Mouse (Mus musculus) heart, adult 2 months (tissue): ENCODE measurements at regions not wholly inside any gene's neighbourhood (a gene's known extent, or its start where the extent isn't known, plus 50 kb on each side); places are given as distances from the start of the nearest gene placed in this dataset.

Experiments
- DNase-seq, 2 experiments: peaks; one replicate each; pipeline ENCODE4 v3.0.0; 2021
- H3K27ac ChIP-seq: fragments of 200-600 bp; 2 replicates; pipeline ENCODE4 v1.8.1; 2022
- H3K27me3 ChIP-seq: fragments of 200-500 bp; 2 replicates; pipeline ENCODE4 v1.6.1; 2012; ENCODE audit warnings: mild to moderate bottlenecking, low read length, inconsistent platforms, mixed read lengths; ENCODE audit not compliant: control insufficient read depth, insufficient read depth
- H3K36me3 ChIP-seq: fragments of 200-500 bp; 2 replicates; pipeline ENCODE4 v1.6.1; 2012; ENCODE audit warnings: low read length, inconsistent platforms; ENCODE audit not compliant: control insufficient read depth, insufficient read depth
- H3K4me1 ChIP-seq: fragments of 200-500 bp; 2 replicates; pipeline ENCODE4 v1.6.1; 2011; ENCODE audit warnings: low read length; ENCODE audit not compliant: control insufficient read depth, insufficient read depth
- H3K4me3 ChIP-seq: fragments of 200-600 bp; 2 replicates; pipeline ENCODE4 v1.8.1; 2022
- H3K79me2 ChIP-seq: fragments of 200-500 bp; replicated peaks from 2 replicates; pipeline ENCODE4 v1.6.1; 2012; ENCODE audit warnings: mild to moderate bottlenecking, inconsistent platforms, low read length, moderate library complexity, mixed read lengths; ENCODE audit not compliant: control insufficient read depth, insufficient read depth
- H3K9ac ChIP-seq: fragments of 200-500 bp; 2 replicates; pipeline ENCODE4 v1.6.1; 2012; ENCODE audit warnings: low read depth, mild to moderate bottlenecking, control low read depth, inconsistent platforms, low read length, mixed read lengths
- CTCF ChIP-seq: fragments of 200-600 bp; IDR thresholded peaks from 2 replicates; pipeline ENCODE4 v1.8.1; 2022; ENCODE audit warnings: antibody characterized with exemption, mild to moderate bottlenecking, moderate library complexity
- EP300 ChIP-seq: fragments of 200-500 bp; IDR thresholded peaks from 2 replicates; pipeline ENCODE4 v1.6.1; 2011; ENCODE audit warnings: low read depth, low read length, control low read depth; ENCODE audit not compliant: insufficient read depth
- POLR2A ChIP-seq: fragments of 200-500 bp; IDR thresholded peaks from 2 replicates; pipeline ENCODE4 v1.6.1; 2011; ENCODE audit warnings: mild to moderate bottlenecking, low read depth, low read length, control low read depth; ENCODE audit not compliant: insufficient read depth
- WGBS: fragments of 180-500 bp; shearing (Covaris S2); methylation state at CpG from one replicate; pipeline ENCODE4 v1.1.7; 2018; 5-methylcytosine and 5-hydroxymethylcytosine counted together
- intact Hi-C: fragments of 180-260 bp; cut with DNase I; formaldehyde crosslinking; loops from one replicate; pipeline ENCODE4 v1.15.1; 2025

DNA sequence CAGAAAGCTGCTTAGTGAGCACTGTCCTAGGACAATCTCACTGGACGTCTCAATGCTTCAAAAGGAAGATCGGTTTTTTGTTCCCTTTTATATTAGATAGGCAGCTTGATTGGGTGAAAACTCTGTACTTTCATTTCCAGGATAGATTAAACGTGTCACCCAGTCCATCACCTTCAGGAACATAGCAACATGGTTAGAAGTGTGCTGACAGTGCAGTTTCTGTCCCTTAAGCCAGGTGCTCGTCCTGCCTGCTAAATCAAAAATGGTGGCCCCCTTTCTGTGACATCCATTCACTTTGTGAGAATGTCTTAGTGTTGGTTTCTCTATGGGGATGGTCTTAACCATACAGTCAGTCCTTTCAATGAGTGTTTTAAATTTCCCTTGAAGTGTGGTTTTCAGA lies 160.9 kb upstream of the Sh3bp4 start:
- 81% methylated on average over 4 of the region's 4 CpGs for WGBS
- Histone ChIP-seq H3K9ac (no peak overlapping the region), H3K27me3 (no peaks in the 10 kb centered on the region), H3K79me2 (no peaks in the 10 kb centered on the region), H3K4me1 (peaks cover 1% of the 10 kb centered on the region; the same call in 1 of the 2 replicates), H3K27ac (no peak overlapping the region), H3K36me3 (no peaks in the 10 kb centered on the region), H3K4me3 (no peak overlapping the region)
- no peak for TF ChIP-seq EP300
- TF ChIP-seq CTCF: no peak
- TF ChIP-seq POLR2A: no peak
- DNase-seq: no peak
- intact Hi-C loops: no loop called here

DNA sequence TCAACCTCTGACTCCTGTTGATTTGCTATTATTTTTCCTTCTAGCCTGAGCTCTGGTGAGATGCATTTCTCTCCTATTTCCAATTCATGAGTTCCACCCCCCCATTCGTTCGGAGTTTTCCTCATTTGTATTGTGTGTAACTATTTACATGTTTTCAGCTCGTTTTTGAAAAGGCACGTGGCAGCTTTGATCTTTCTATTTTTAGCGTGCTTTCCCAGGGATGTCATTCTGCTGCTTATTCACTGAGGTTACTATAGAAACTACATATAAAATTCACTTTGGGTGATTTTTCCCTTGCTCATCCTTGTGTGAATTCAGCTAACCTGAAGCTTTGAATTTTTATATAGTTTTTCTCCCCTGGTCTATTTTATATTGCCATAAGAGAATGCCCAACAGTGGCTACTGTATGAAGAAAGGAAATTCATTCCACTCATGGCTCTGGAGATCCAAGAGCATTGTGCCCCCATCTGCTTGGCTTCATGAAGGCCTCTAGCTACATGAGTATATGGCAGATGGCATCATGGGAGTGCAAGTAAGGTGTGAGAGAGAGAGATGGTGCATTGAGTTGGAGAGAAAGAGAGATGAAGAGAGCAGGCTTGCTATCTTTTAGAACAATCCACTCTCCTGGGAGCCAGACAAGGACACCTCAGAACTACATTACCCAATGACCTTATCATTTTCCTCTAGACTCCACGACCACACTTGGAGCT lies 160.2 kb upstream of the Sh3bp4 start:
- Histone ChIP-seq H3K27me3 (no peaks in the 10 kb centered on the region), H3K27ac (no peak overlapping the region), H3K4me1 (peaks cover 1% of the 10 kb centered on the region; the same call in 1 of the 2 replicates), H3K4me3 (no peak overlapping the region), H3K79me2 (no peaks in the 10 kb centered on the region), H3K9ac (no peak overlapping the region), H3K36me3 (no peaks in the 10 kb centered on the region)
- intact Hi-C loops: no loop called here
- TF ChIP-seq POLR2A: no peak
- TF ChIP-seq EP300: no peak
- TF ChIP-seq CTCF: no peak
- DNase-seq: no peak
- WGBS: 61% methylated on average over 6 of the region's 6 CpGs

GRCm38 (mm10) chr1:88911724-88912123 lies 158.5 kb upstream of the Sh3bp4 start:
- H3K27ac ChIP-seq: no peak overlapping the region
- no peak overlapping the region for H3K4me3 ChIP-seq
- H3K9ac ChIP-seq: no peak overlapping the region
- H3K36me3 ChIP-seq: no peaks in the 10 kb centered on the region
- no peak for DNase-seq
- H3K27me3 ChIP-seq: no peaks in the 10 kb centered on the region
- WGBS: 77% methylated on average over 5 of the region's 5 CpGs
- intact Hi-C loops: no loop called here
- H3K79me2 ChIP-seq: no peaks in the 10 kb centered on the region
- no peak for TF ChIP-seq POLR2A
- TF ChIP-seq EP300: no peak
- TF ChIP-seq CTCF: no peak
- H3K4me1 ChIP-seq: peaks cover 1% of the 10 kb centered on the region; the same call in 1 of the 2 replicates

DNA sequence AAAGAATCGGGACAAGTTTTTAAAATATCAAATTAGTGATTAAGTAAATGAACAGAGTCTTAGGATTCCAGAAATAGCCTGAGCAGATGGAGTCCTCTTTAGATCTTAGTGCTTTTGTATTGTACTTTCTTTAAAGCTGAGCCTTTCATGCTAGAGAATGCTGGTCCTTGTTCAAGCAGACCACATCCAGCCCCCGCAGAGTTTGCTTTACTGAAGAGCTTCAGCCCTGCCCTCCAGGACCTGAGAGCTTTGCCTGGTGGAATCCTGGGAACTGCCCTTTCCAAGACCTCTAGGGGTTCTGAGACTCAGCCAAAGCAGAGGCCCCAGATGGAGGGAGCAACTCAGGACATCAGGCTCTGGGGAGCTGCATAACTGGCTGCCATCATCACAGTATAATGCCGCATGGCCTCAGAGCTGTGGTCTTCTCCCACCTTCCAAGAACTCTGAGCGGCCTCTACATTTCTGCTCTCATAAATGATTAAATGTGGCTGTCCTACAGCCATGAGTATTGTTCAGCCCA lies 153.6 kb upstream of the Sh3bp4 start:
- intact Hi-C loops: loop anchor here (5.0 kb wide), 1 partner anchor 126 kb away; no protein-coding TSS in a partner anchor
- TF ChIP-seq POLR2A (no peak), CTCF (no peak), EP300 (no peak)
- no peaks in the 10 kb centered on the region for H3K79me2 ChIP-seq
- H3K27ac ChIP-seq: no peak overlapping the region
- H3K27me3 ChIP-seq: no peaks in the 10 kb centered on the region
- 70% methylated on average over 4 of the region's 4 CpGs for WGBS
- H3K4me3 ChIP-seq: no peak overlapping the region
- no peak for DNase-seq
- no peak overlapping the region for H3K9ac ChIP-seq
- no peaks in the 10 kb centered on the region for H3K36me3 ChIP-seq
- H3K4me1 ChIP-seq: no peaks in the 10 kb centered on the region

- Histone ChIP-seq H3K36me3 (no peaks in the 10 kb centered on the region), H3K4me3 (no peak overlapping the region), H3K27ac (no peak overlapping the region), H3K27me3 (no peaks in the 10 kb centered on the region), H3K79me2 (no peaks in the 10 kb centered on the region), H3K9ac (no peak overlapping the region), H3K4me1 (no peaks in the 10 kb centered on the region)
- TF ChIP-seq CTCF: no peak
- TF ChIP-seq POLR2A: no peak
- no peak for TF ChIP-seq EP300
- intact Hi-C loops: no loop called here
- DNase-seq: no peak
- WGBS: 52% methylated on average over 2 of the region's 2 CpGs
Measured at GRCm38 (mm10) chr1:88921401-88921800, 148.8 kb upstream of the Sh3bp4 start.

DNA sequence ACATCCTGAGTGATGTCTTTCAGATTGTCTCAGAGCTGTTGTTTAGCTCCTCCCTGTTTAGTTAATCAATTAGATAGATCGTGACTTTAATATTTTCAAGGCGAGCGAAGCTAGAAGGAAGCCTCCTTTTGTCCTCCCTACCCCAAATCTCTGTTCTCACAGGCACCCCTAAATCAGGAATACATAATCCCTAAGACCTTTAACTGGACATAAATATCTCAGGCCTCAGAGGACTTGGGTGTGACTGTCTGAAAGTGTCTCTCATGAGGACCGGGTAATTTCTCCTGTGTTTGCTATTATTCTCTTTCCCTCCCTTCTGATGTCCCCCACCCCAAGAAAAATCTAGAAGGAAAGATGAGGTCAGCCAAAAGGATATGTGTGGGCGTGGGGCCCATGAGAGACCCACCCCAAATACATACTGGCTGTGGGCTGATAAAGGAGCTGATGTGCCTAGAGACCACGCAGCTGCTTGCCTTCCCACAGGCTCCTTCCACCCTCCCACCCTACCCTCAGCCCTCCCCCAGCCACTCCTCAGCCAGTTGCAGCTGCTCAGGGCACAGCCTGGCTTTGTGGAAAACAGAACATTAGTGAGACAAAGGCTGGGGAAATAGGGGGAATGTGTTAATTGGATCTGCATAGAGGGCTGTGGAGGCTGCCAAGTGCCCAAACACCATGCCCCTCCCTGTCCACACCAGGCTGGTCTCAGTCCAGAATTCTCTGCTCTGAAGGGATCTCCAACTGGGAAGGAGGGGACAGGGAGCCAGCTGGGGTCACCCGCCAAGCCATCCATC lies 146.2 kb upstream of the Sh3bp4 start:
- intact Hi-C loops: no loop called here
- DNase-seq: no peak

More for the DNA sequence above, 146.2 kb upstream of the Sh3bp4 start:
- Histone ChIP-seq H3K36me3 (no peaks in the 10 kb centered on the region), H3K79me2 (no peaks in the 10 kb centered on the region), H3K9ac (no peak overlapping the region), H3K27me3 (no peaks in the 10 kb centered on the region), H3K4me3 (no peak overlapping the region), H3K4me1 (no peaks in the 10 kb centered on the region), H3K27ac (no peak overlapping the region)
- TF ChIP-seq CTCF (no peak), EP300 (no peak), POLR2A (no peak)
- 60% methylated on average over 7 of the region's 7 CpGs for WGBS
